Mouse (Mus musculus) G1E (cell line): ENCODE data around the gene Crtc1. TPM values are rescaled to one million over a fixed set of nuclear protein-coding genes. Genes with fewer than 3 reads are reported as not detected.

Source experiments
- ATAC-seq: 2 replicates; pipeline ENCODE4 v1.8.0; 2016; ENCODE audit warnings: mild to moderate bottlenecking; ENCODE audit not compliant: insufficient number of reproducible peaks, poor library complexity, low FRiP score, severe bottlenecking; ENCODE audit errors: extremely low read depth
- DNase-seq: peaks from one replicate; pipeline ENCODE4 v3.0.0; 2012; ENCODE audit warnings: low spot score
- H3K27me3 ChIP-seq: 2 replicates; pipeline ENCODE4 v1.6.1; 2012; ENCODE audit warnings: mild to moderate bottlenecking, low read length, inconsistent platforms; ENCODE audit not compliant: insufficient read depth
- H3K36me3 ChIP-seq: replicated peaks from 2 replicates; pipeline ENCODE3; 2012; ENCODE audit warnings: mild to moderate bottlenecking, inconsistent platforms
- H3K4me1 ChIP-seq: 2 replicates; pipeline ENCODE4 v1.6.1; 2012; ENCODE audit warnings: low read depth, low read length, inconsistent platforms, mixed read lengths; ENCODE audit not compliant: insufficient read depth
- H3K4me3 ChIP-seq: 2 replicates; pipeline ENCODE4 v1.5.1; 2012; ENCODE audit warnings: low read depth, mild to moderate bottlenecking, inconsistent platforms, low read length, moderate library complexity, mixed read lengths
- H3K9me3 ChIP-seq: replicated peaks from 2 replicates; pipeline ENCODE4 v1.6.1; 2012; ENCODE audit warnings: inconsistent platforms
- CTCF ChIP-seq: IDR thresholded peaks from 2 replicates; pipeline ENCODE4 v1.5.1; 2012; ENCODE audit warnings: low read depth, low read length, inconsistent platforms, mixed read lengths
- GATA1 ChIP-seq: IDR thresholded peaks from 2 replicates; pipeline ENCODE4 v1.6.1; 2012; ENCODE audit warnings: borderline replicate concordance, low read length, inconsistent platforms, mixed read lengths
- GATA2 ChIP-seq: IDR thresholded peaks from 2 replicates; pipeline ENCODE4 v1.6.1; 2012; ENCODE audit warnings: low read depth, low read length, inconsistent platforms, borderline replicate concordance
- POLR2AphosphoS5 ChIP-seq: IDR thresholded peaks from 2 replicates; pipeline ENCODE4 v1.6.1; 2012; ENCODE audit warnings: low read depth, low read length, inconsistent platforms; ENCODE audit not compliant: insufficient replicate concordance
- TAL1 ChIP-seq: conservative IDR thresholded peaks from 2 replicates; pipeline ENCODE4 v1.6.1; 2012; ENCODE audit warnings: low read depth, low read length, inconsistent platforms, mixed read lengths
- polyA plus RNA-seq: library from polyadenylated mRNA; stranded (reverse); fragments of >175 nt; gene quantifications from 2 replicates; pipeline ENCODE4 v1.2.3, GENCODE M21; 2012
- total RNA-seq, 2 experiments: library from RNA; stranded (forward) in 1 of 2; stranded (reverse) in 1 of 2; fragments of 200-1000 nt in 1 of 2; fragments of >200 nt in 1 of 2; fragmentation: Nextera tagmentation in 1 of 2; gene quantifications; 2 replicates each; pipeline ENCODE4 v1.2.3; 2014 to 2017

The Crtc1 gene
- total and polyA plus RNA-seq, 3 experiments: 1.4 to 17.6 (median 15.3) TPM

DNA sequence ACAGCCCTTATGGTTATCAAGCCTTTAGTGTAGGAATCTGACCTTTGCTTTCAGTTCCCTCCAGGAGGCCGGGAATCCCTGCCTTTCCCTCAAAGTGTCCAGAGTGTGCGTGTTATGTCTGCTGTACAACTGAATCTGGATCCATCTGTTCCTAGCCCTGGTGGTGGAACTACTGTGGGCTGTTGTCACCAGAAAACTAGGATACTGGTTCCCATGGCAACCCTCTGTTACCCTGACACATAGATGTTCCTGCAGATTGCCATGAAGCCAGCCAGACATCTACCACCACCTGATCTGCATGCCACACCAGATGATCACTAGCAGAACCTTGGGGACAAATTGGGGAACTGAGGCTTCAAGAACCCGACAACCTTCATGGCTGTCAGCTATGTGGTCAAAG lies 42.5 kb upstream of the Crtc1 start:
- H3K9me3 ChIP-seq: no peaks in the 10 kb centered on the region
- no peak for DNase-seq
- H3K4me1 ChIP-seq: peaks cover 36% of the 10 kb centered on the region
- ATAC-seq: no peak
- H3K36me3 ChIP-seq: no peaks in the 10 kb centered on the region
- H3K4me3 ChIP-seq: no peak overlapping the region
- TF ChIP-seq TAL1 (no peak), GATA1 (no peak), POLR2AphosphoS5 (no peak), CTCF (no peak), GATA2 (no peak)
- peaks cover 71% of the 10 kb centered on the region for H3K27me3 ChIP-seq

DNA sequence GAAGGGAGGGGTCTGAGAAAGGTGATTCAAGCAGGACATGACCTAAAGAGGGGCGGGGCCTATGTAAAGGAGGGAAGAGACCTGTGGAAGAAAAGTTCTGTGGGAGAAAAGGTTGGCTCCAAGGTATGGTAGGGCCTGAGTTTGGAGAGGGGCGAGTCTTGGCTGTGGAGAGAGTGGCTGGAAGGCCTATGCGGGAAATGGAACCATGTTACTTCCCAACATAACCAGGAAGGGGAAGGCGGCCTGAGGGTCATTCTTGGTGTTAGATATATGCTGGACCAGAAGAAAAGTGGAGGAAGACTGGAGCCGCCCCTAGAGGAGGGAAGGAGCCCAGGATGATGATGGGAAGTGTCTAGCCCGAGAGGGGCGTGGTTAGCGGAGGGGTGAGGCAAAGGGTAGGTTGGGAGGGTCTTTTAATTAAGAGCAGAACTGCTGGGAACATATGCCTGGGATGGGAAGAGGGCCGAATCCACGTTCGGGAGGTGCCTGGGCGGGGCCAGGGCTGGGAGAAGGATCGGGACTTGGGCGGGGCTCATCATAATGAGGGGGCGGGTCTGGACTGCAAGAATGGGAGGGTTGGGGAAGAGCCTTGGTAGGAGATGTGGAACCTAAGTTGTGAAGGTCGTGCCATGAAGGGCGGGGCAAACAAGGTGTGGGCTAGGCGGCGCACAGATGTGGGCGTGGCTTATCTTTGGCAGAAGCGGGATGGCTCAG lies 38.0 kb upstream of the Crtc1 start:
- 0 out of 2 replicates have a peak, but pooled peaks have one; percentile 24 for ATAC-seq

DNA sequence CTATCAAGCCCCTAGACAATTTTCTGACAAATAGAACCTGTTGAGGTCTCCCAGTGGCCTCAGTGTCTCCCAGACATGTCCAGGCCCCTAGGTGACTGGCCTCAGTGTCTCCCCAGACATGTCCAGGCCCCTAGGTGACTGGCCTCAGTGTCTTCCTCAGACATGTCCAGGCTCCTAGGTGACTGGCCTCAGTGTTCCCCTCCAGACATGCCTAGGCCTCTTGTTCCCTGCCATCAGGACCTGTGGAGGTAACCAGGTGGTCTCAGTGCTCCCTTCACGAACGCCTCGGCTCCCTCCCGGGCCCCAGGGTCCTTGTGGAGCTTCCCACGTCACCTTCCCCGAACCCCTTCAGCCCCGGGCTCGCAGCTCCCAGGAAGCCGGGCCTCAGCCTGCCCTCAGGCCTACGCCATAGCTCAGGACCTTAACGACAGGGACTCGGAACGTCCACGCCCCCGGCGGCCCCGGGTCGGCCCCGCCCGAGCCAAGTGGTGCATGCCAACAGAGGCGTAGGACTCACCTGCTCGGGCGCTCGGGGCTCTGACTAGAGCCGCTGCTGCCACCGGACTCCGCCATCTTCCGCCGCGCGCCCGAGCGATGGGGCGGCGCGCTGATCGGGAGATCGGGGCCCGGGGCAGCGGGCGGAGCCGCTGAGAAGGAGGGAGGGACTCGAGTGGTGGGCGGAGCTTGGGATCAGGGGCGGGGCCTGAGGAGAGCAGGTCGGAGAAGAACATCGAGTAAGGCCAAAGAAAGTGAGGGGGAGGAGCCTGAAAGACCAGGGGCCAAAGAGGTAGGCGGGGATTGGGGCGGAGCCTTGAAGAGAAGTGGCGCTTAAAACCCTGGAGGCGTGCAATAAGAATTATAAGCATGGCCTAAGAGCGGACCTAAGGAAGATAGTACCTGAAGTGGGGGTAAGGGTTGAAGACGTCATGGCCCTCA lies 37.2 kb upstream of the Crtc1 start, which contains the start of gene Klhl26:
Gene Klhl26, minus strand, starts transcription at position 636 of the 936 bp plus-strand sequence.
- Histone ChIP-seq H3K27me3 (peaks cover 20% of the 10 kb centered on the region), H3K4me1 (peaks cover 35% of the 10 kb centered on the region), H3K36me3 (peaks cover 31% of the 10 kb centered on the region), H3K9me3 (no peaks in the 10 kb centered on the region), H3K4me3 (peak within 1 kb of the TSS; percentile 90)
- DNase-seq (peak; percentile 95), ATAC-seq (peak; percentile 94)
- TF ChIP-seq GATA2: no peak
- no peak for TF ChIP-seq GATA1

More for the DNA sequence above, 38.0 kb upstream of the Crtc1 start:
- DNase-seq: peak; percentile 68
- Histone ChIP-seq H3K27me3 (peaks cover 28% of the 10 kb centered on the region), H3K9me3 (no peaks in the 10 kb centered on the region), H3K4me3 (peak overlapping the region; percentile 90), H3K36me3 (peaks cover 22% of the 10 kb centered on the region), H3K4me1 (peaks cover 35% of the 10 kb centered on the region)
- TF ChIP-seq POLR2AphosphoS5 (no peak), TAL1 (no peak), CTCF (no peak), GATA1 (no peak), GATA2 (no peak)

DNA sequence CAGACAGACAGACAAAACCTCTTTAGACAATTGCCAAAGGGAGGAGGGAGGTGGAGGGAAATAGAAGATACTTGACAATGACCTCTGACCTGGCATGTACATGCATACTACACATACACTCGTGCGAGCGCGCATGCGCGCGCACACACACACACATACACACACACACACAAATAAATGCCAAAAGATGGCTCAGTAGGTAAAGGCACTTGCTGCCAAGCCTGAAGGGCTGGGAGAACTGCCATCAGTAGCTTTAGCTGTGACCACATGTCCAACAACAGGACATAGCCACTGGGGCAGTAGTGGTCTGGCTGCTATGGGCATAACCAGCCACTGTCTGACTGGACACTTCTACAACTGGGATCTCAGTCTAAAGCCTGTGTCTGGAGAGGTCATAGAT lies 32.5 kb upstream of the Crtc1 start:
- Histone ChIP-seq H3K36me3 (peaks cover 77% of the 10 kb centered on the region), H3K4me3 (no peak overlapping the region), H3K9me3 (no peaks in the 10 kb centered on the region), H3K4me1 (peaks cover 51% of the 10 kb centered on the region), H3K27me3 (no peaks in the 10 kb centered on the region)
- no peak for DNase-seq
- no peak for ATAC-seq
- no peak for TF ChIP-seq GATA1
- TF ChIP-seq POLR2AphosphoS5: no peak
- no peak for TF ChIP-seq CTCF
- no peak for TF ChIP-seq GATA2
- no peak for TF ChIP-seq TAL1

DNA sequence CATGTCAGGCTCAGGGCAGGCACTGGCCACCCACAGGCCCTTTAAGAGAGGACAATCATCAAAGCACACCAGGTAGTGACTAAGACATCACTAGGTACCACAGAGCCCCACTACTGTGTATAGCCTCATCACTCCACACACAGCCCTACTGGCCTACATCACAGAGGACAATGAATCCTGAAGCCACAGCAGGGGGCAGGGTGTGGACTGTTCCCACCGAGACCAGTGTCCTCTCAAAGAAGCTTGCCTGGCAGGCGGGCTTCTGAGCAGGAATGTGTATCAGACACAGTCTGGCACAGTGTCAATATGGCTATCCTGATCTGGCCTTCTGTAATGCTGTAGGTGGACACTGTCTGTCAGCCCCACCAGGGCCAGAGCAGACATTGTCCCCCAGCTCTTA lies 30.6 kb upstream of the Crtc1 start:
- H3K4me1 ChIP-seq: peaks cover 39% of the 10 kb centered on the region
- H3K27me3 ChIP-seq: no peaks in the 10 kb centered on the region
- H3K36me3 ChIP-seq: peaks cover 89% of the 10 kb centered on the region
- DNase-seq (no peak), ATAC-seq (no peak)
- H3K9me3 ChIP-seq: no peaks in the 10 kb centered on the region
- no peak overlapping the region; the same call in 1 of the 2 replicates for H3K4me3 ChIP-seq
- no peak for TF ChIP-seq CTCF
- no peak for TF ChIP-seq GATA2
- TF ChIP-seq POLR2AphosphoS5: no peak
- no peak for TF ChIP-seq GATA1
- TF ChIP-seq TAL1: no peak

DNA sequence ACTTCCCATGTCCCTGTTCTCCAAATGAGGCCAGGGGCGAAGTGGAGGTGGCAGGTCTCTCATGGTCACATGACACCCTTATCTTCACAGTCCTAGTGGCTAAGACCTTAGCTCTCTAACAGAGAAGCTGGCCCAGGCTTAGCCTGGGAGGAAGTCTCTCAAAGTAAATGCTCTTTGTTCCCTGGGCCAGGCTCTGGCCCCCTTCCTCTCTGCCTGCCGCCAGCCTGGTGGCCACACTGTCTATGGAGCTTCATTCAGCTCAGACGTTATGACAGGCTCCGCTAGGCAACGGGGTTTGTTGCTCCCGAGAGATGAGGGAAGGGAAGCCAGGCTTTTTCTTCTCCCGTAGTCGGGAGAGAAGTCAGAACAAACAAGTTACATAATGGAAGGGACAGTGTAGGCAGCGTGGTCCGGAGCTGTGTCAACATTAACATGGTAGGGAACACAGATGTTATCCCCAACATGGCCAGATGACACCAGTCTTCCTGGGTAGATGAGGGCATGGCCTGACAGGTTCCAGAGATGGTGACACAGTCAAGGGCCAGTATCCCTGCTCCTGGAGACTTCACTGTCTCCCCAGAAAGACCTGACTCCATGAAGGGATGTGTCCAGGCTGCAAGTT lies 30.0 kb upstream of the Crtc1 start:
- ATAC-seq: peak; percentile 60
- H3K4me3 ChIP-seq: no peak overlapping the region; the same call in 1 of the 2 replicates
- H3K9me3 ChIP-seq: no peaks in the 10 kb centered on the region
- peaks cover 40% of the 10 kb centered on the region for H3K4me1 ChIP-seq
- TF ChIP-seq TAL1: no peak
- no peak for TF ChIP-seq GATA2
- TF ChIP-seq GATA1: no peak
- no peak for TF ChIP-seq CTCF
- no peak for TF ChIP-seq POLR2AphosphoS5
- H3K36me3 ChIP-seq: peaks cover 93% of the 10 kb centered on the region
- H3K27me3 ChIP-seq: no peaks in the 10 kb centered on the region
- DNase-seq: peak; percentile 44
